Mouse (Mus musculus) heart, postnatal 14 days (tissue): Measurements from ENCODE around the gene Rnf8. TPM values are rescaled to one million over a fixed set of nuclear protein-coding genes. Genes with fewer than 3 reads are reported as not detected.

Source experiments
- DNase-seq, 2 experiments: peaks; one replicate each; pipeline ENCODE4 v3.0.0; 2021 to 2022
- intact Hi-C: fragments of 180-260 bp; cut with DNase I; formaldehyde crosslinking; loops from one replicate; pipeline ENCODE4 v1.15.1; 2025
- total RNA-seq, 2 experiments: library from RNA; stranded (reverse); gene quantifications; 2 replicates each; pipeline ENCODE4 v1.2.3; 2021

Gene Rnf8
- total RNA-seq, 2 experiments from 2014 or later: 22.4 to 24.6 TPM

- intact Hi-C loops: loop anchor here (2.0 kb wide), 1 partner anchor 45 kb away; the partner anchor contains the start of gene Cmtr1
- no peak for DNase-seq
Measured at GRCm38 (mm10) chr17:29615616-29616015, 1.0 kb downstream of the Rnf8 start.

GRCm38 (mm10) chr17:29619231-29619630 lies 4.6 kb downstream of the Rnf8 start:
- DNase-seq: no peak
- intact Hi-C loops: no loop called here

GRCm38 (mm10) chr17:29623488-29623887 lies 8.9 kb downstream of the Rnf8 start:
- intact Hi-C loops: no loop called here
- no peak for DNase-seq

GRCm38 (mm10) chr17:29627285-29627684 lies 12.7 kb downstream of the Rnf8 start:
- no peak for DNase-seq
- intact Hi-C loops: no loop called here

- intact Hi-C loops: no loop called here
- no peak for DNase-seq
Measured at GRCm38 (mm10) chr17:29628946-29629345, 14.4 kb downstream of the Rnf8 start.

- intact Hi-C loops: no loop called here
- DNase-seq: no peak
Measured at GRCm38 (mm10) chr17:29629620-29630019, 15.0 kb downstream of the Rnf8 start.

- intact Hi-C loops: no loop called here
- DNase-seq: no peak
Measured at GRCm38 (mm10) chr17:29632312-29632711, 17.7 kb downstream of the Rnf8 start.

GRCm38 (mm10) chr17:29635492-29635891 lies 20.9 kb downstream of the Rnf8 start:
- DNase-seq: no peak
- intact Hi-C loops: no loop called here

- intact Hi-C loops: loop anchor here (2.0 kb wide), 1 partner anchor 247 kb away; no protein-coding TSS in a partner anchor
- peak; percentile 38 to 53 for DNase-seq
Measured at GRCm38 (mm10) chr17:29636118-29636517, 21.5 kb downstream of the Rnf8 start.

GRCm38 (mm10) chr17:29637377-29637776 lies 22.8 kb downstream of the Rnf8 start:
- DNase-seq: peak; percentile 22 to 31
- intact Hi-C loops: loop anchor here (2.0 kb wide), 1 partner anchor 245 kb away; no protein-coding TSS in a partner anchor

GRCm38 (mm10) chr17:29637895-29638294 lies 23.3 kb downstream of the Rnf8 start:
- DNase-seq: peak; percentile 10 to 19
- intact Hi-C loops: loop anchor here (2.0 kb wide), 1 partner anchor 245 kb away; no protein-coding TSS in a partner anchor

- DNase-seq: no peak
- intact Hi-C loops: no loop called here
Measured at GRCm38 (mm10) chr17:29640971-29641370, 26.4 kb downstream of the Rnf8 start.

- DNase-seq: no peak
- intact Hi-C loops: no loop called here
Measured at GRCm38 (mm10) chr17:29642219-29642618, 27.6 kb downstream of the Rnf8 start.

GRCm38 (mm10) chr17:29658249-29658648 lies 43.7 kb downstream of the Rnf8 start:
- no peak for DNase-seq
- intact Hi-C loops: no loop called here

- DNase-seq: peak; percentile 98 to 99
- intact Hi-C loops: loop anchor here (2.0 kb wide), 1 partner anchor 45 kb away; the partner anchor contains the start of genes Gm28043 and Rnf8
Measured at GRCm38 (mm10) chr17:29660076-29660761, 45.6 kb downstream of the Rnf8 start, which contains the start of gene Cmtr1. Gene Cmtr1, plus strand, starts transcription at chr17:29660595.

GRCm38 (mm10) chr17:29660762-29661391 lies 46.3 kb downstream of the Rnf8 start:
- intact Hi-C loops: loop anchor here (2.0 kb wide), 1 partner anchor 46 kb away; the partner anchor contains the start of genes Gm28043 and Rnf8
- DNase-seq: no peak

GRCm38 (mm10) chr17:29662145-29662544 lies 47.6 kb downstream of the Rnf8 start:
- intact Hi-C loops: no loop called here
- no peak for DNase-seq

GRCm38 (mm10) chr17:29668051-29668986 lies 53.7 kb downstream of the Rnf8 start:
- intact Hi-C loops: no loop called here
- no peak for DNase-seq

GRCm38 (mm10) chr17:29669030-29669429 lies 54.4 kb downstream of the Rnf8 start:
- no peak for DNase-seq
- intact Hi-C loops: no loop called here

- intact Hi-C loops: no loop called here
Measured at GRCm38 (mm10) chr17:29669936-29670335, 55.3 kb downstream of the Rnf8 start.

More at GRCm38 (mm10) chr17:29669936-29670335, 55.3 kb downstream of the Rnf8 start:
- DNase-seq: no peak
